Mouse (Mus musculus): ENCODE data around the gene Tnfrsf21. TPM values are rescaled to one million over a fixed set of nuclear protein-coding genes. Genes with fewer than 3 reads are reported as not detected.

The Tnfrsf21 gene
- polyA plus RNA-seq, 1 experiment from 2014 or later = 20.8 TPM

Other genes with a start within 250 kb of the Tnfrsf21 start
- 17.1 and 17.5 TPM in 2 replicates for gene Cd2ap, start 139.9 kb upstream of the Tnfrsf21 start, polyA plus RNA-seq (2014; fragmentation: Nextera tagmentation; extraction: Ambion mirVana)

Measured in embryonic facial prominence, embryonic 11.5 days (tissue).